Mouse (Mus musculus): Measurements from ENCODE around the gene Mcm10. TPM values are rescaled to one million over a fixed set of nuclear protein-coding genes. Genes with fewer than 3 reads are reported as not detected.

Gene Mcm10
- polyA plus RNA-seq, 1 experiment: not detected

GRCm38 (mm10) chr2:5034801-5035200, 22.2 kb upstream of the Mcm10 start:
- Histone ChIP-seq H3K27ac (ENCODE audit: insufficient read depth, low read depth, low read length) (no peak overlapping the region), H3K4me3 (ENCODE audit: insufficient read depth, low read depth, low read length) (no peak overlapping the region), H3K4me1 (ENCODE audit: control insufficient read depth, insufficient read depth, low read length) (peaks cover 3% of the 10 kb centered on the region; the same call in 1 of the 2 replicates)
- WGBS: 89% methylated on average over 8 of the region's 8 CpGs
- TF ChIP-seq POLR2A (IDR thresholded peaks at IDR 0.05; ENCODE audit: insufficient read depth, low read depth, low read length): no peak
- TF ChIP-seq CTCF (IDR thresholded peaks at IDR 0.05; ENCODE audit: insufficient read depth, low read depth, low read length): no peak

- Histone ChIP-seq H3K4me3 (ENCODE audit: insufficient read depth, low read depth, low read length) (no peak overlapping the region), H3K4me1 (ENCODE audit: control insufficient read depth, insufficient read depth, low read length) (peaks cover 3% of the 10 kb centered on the region; the same call in 1 of the 2 replicates), H3K27ac (ENCODE audit: insufficient read depth, low read depth, low read length) (no peak overlapping the region)
- WGBS: 64% methylated on average over 15 of the region's 15 CpGs
- TF ChIP-seq CTCF (IDR thresholded peaks at IDR 0.05; ENCODE audit: insufficient read depth, low read depth, low read length) (no peak), POLR2A (IDR thresholded peaks at IDR 0.05; ENCODE audit: insufficient read depth, low read depth, low read length) (no peak)
Measured at GRCm38 (mm10) chr2:5033546-5034420, 21.2 kb upstream of the Mcm10 start.

GRCm38 (mm10) chr2:5032665-5033064, 20.1 kb upstream of the Mcm10 start:
- TF ChIP-seq POLR2A (IDR thresholded peaks at IDR 0.05; ENCODE audit: insufficient read depth, low read depth, low read length) (no peak), CTCF (IDR thresholded peaks at IDR 0.05; ENCODE audit: insufficient read depth, low read depth, low read length) (no peak)
- WGBS: 76% methylated on average over 5 of the region's 5 CpGs
- no peak overlapping the region for H3K27ac ChIP-seq (ENCODE audit: insufficient read depth, low read depth, low read length)
- H3K4me1 ChIP-seq (ENCODE audit: control insufficient read depth, insufficient read depth, low read length): peaks cover under 1% of the 10 kb centered on the region
- H3K4me3 ChIP-seq (ENCODE audit: insufficient read depth, low read depth, low read length): no peak overlapping the region

GRCm38 (mm10) chr2:5031215-5031614, 18.6 kb upstream of the Mcm10 start:
- Histone ChIP-seq H3K4me3 (ENCODE audit: insufficient read depth, low read depth, low read length) (no peak overlapping the region), H3K4me1 (ENCODE audit: control insufficient read depth, insufficient read depth, low read length) (peaks cover 3% of the 10 kb centered on the region), H3K27ac (ENCODE audit: insufficient read depth, low read depth, low read length) (no peak overlapping the region)
- WGBS: 85% methylated on average over 7 of the region's 7 CpGs
- TF ChIP-seq CTCF (IDR thresholded peaks at IDR 0.05; ENCODE audit: insufficient read depth, low read depth, low read length): no peak
- no peak for TF ChIP-seq POLR2A (IDR thresholded peaks at IDR 0.05; ENCODE audit: insufficient read depth, low read depth, low read length)

GRCm38 (mm10) chr2:5029808-5030207, 17.2 kb upstream of the Mcm10 start:
- TF ChIP-seq POLR2A (IDR thresholded peaks at IDR 0.05; ENCODE audit: insufficient read depth, low read depth, low read length) (no peak), CTCF (IDR thresholded peaks at IDR 0.05; ENCODE audit: insufficient read depth, low read depth, low read length) (no peak)
- Histone ChIP-seq H3K4me1 (ENCODE audit: control insufficient read depth, insufficient read depth, low read length) (peaks cover 3% of the 10 kb centered on the region), H3K4me3 (ENCODE audit: insufficient read depth, low read depth, low read length) (no peak overlapping the region), H3K27ac (ENCODE audit: insufficient read depth, low read depth, low read length) (no peak overlapping the region)
- 92% methylated on average over 4 of the region's 4 CpGs for WGBS

GRCm38 (mm10) chr2:5028047-5028446, 15.5 kb upstream of the Mcm10 start:
- WGBS: 93% methylated on average over 7 of the region's 7 CpGs
- TF ChIP-seq POLR2A (IDR thresholded peaks at IDR 0.05; ENCODE audit: insufficient read depth, low read depth, low read length): no peak
- no peak overlapping the region for H3K27ac ChIP-seq (ENCODE audit: insufficient read depth, low read depth, low read length)

GRCm38 (mm10) chr2:5027057-5027456, 14.5 kb upstream of the Mcm10 start:
- Histone ChIP-seq H3K27ac (ENCODE audit: insufficient read depth, low read depth, low read length) (no peak overlapping the region), H3K4me1 (ENCODE audit: control insufficient read depth, insufficient read depth, low read length) (peaks cover 3% of the 10 kb centered on the region), H3K4me3 (ENCODE audit: insufficient read depth, low read depth, low read length) (no peak overlapping the region)
- WGBS: 54% methylated on average over 6 of the region's 6 CpGs
- TF ChIP-seq CTCF (IDR thresholded peaks at IDR 0.05; ENCODE audit: insufficient read depth, low read depth, low read length): no peak
- no peak for TF ChIP-seq POLR2A (IDR thresholded peaks at IDR 0.05; ENCODE audit: insufficient read depth, low read depth, low read length)

More at GRCm38 (mm10) chr2:5028047-5028446, 15.5 kb upstream of the Mcm10 start:
- H3K4me3 ChIP-seq (ENCODE audit: insufficient read depth, low read depth, low read length): no peak overlapping the region
- H3K4me1 ChIP-seq (ENCODE audit: control insufficient read depth, insufficient read depth, low read length): peaks cover 3% of the 10 kb centered on the region

GRCm38 (mm10) chr2:5025162-5025733, 12.7 kb upstream of the Mcm10 start:
- WGBS: 57% methylated on average over 3 of the region's 4 CpGs
- TF ChIP-seq CTCF (IDR thresholded peaks at IDR 0.05; ENCODE audit: insufficient read depth, low read depth, low read length) (no peak), POLR2A (IDR thresholded peaks at IDR 0.05; ENCODE audit: insufficient read depth, low read depth, low read length) (no peak)
- Histone ChIP-seq H3K4me1 (ENCODE audit: control insufficient read depth, insufficient read depth, low read length) (peaks cover 9% of the 10 kb centered on the region), H3K4me3 (ENCODE audit: insufficient read depth, low read depth, low read length) (no peak overlapping the region), H3K27ac (ENCODE audit: insufficient read depth, low read depth, low read length) (no peak overlapping the region)

GRCm38 (mm10) chr2:5023699-5024399, 11.3 kb upstream of the Mcm10 start:
- H3K27ac ChIP-seq (ENCODE audit: insufficient read depth, low read depth, low read length): no peak overlapping the region
- 90% methylated on average over 14 of the region's 14 CpGs for WGBS
- peaks cover 15% of the 10 kb centered on the region for H3K4me1 ChIP-seq (ENCODE audit: control insufficient read depth, insufficient read depth, low read length)
- no peak overlapping the region for H3K4me3 ChIP-seq (ENCODE audit: insufficient read depth, low read depth, low read length)
- no peak for TF ChIP-seq CTCF (IDR thresholded peaks at IDR 0.05; ENCODE audit: insufficient read depth, low read depth, low read length)
